Mouse (Mus musculus): ENCODE data around the gene Spaca4. TPM values are rescaled to one million over a fixed set of nuclear protein-coding genes. Genes with fewer than 3 reads are reported as not detected.

Spaca4 gene
- polyA plus RNA-seq, 1 experiment from 2014 or later = not detected

GRCm38 (mm10) chr7:45742338-45742737 is 16.7 kb upstream of the Spaca4 start:
- 32% methylated on average over 19 of the region's 19 CpGs for WGBS
- Histone ChIP-seq H3K27me3 (ENCODE audit: control insufficient read depth, insufficient read depth, low read length) (no peaks in the 10 kb centered on the region), H3K9ac (ENCODE audit: low read length) (no peak overlapping the region), H3K9me3 (ENCODE audit: control insufficient read depth, low read length) (no peaks in the 10 kb centered on the region), H3K36me3 (ENCODE audit: control insufficient read depth, insufficient read depth, low read length) (no peaks in the 10 kb centered on the region), H3K4me3 (ENCODE audit: control insufficient read depth in 1 of 2, insufficient read depth in 1 of 2, low read depth in 1 of 2, low read length in 2 of 2) (peak overlapping the region; percentile 24 to 29; a peak in 3 of 4 replicates), H3K27ac (replicated peaks in 1 of 2; ENCODE audit: control insufficient read depth in 1 of 2, insufficient read depth in 1 of 2, low read depth in 2 of 2, low read length in 2 of 2) (no peak overlapping the region), H3K4me2 (ENCODE audit: low read length) (peak overlapping the region; percentile 55), H3K4me1 (ENCODE audit: control insufficient read depth in 2 of 2, insufficient read depth in 2 of 2, low read length in 2 of 2) (peaks cover 0 to 3% of the 10 kb centered on the region in 2 experiments; a peak in 1 of 4 replicates)
- ATAC-seq (ENCODE audit: insufficient number of reproducible peaks, insufficient read depth, low FRiP score, low read depth) = no peak

- Histone ChIP-seq H3K4me1 (ENCODE audit: control insufficient read depth in 2 of 2, insufficient read depth in 2 of 2, low read length in 2 of 2) (peaks cover 0 to 3% of the 10 kb centered on the region in 2 experiments; a peak in 1 of 4 replicates), H3K27me3 (ENCODE audit: control insufficient read depth, insufficient read depth, low read length) (no peaks in the 10 kb centered on the region), H3K9ac (ENCODE audit: low read length) (peak overlapping the region; percentile 27; the same call in 1 of the 2 replicates), H3K27ac (replicated peaks in 1 of 2; ENCODE audit: control insufficient read depth in 1 of 2, insufficient read depth in 1 of 2, low read depth in 2 of 2, low read length in 2 of 2) (no peak overlapping the region), H3K4me2 (ENCODE audit: low read length) (peak overlapping the region; percentile 55), H3K36me3 (ENCODE audit: control insufficient read depth, insufficient read depth, low read length) (no peaks in the 10 kb centered on the region), H3K4me3 (ENCODE audit: control insufficient read depth in 1 of 2, insufficient read depth in 1 of 2, low read depth in 1 of 2, low read length in 2 of 2) (peak overlapping the region; percentile 24 to 29; a peak in 3 of 4 replicates), H3K9me3 (ENCODE audit: control insufficient read depth, low read length) (no peaks in the 10 kb centered on the region)
- WGBS = 39% methylated on average over 11 of the region's 11 CpGs
- ATAC-seq (ENCODE audit: insufficient number of reproducible peaks, insufficient read depth, low FRiP score, low read depth) = no peak
Measured at GRCm38 (mm10) chr7:45741777-45742176, 16.2 kb upstream of the Spaca4 start.

- Histone ChIP-seq H3K4me3 (ENCODE audit: control insufficient read depth in 1 of 2, insufficient read depth in 1 of 2, low read depth in 1 of 2, low read length in 2 of 2) (no peak overlapping the region), H3K36me3 (ENCODE audit: control insufficient read depth, insufficient read depth, low read length) (no peaks in the 10 kb centered on the region), H3K27ac (replicated peaks in 1 of 2; ENCODE audit: control insufficient read depth in 1 of 2, insufficient read depth in 1 of 2, low read depth in 2 of 2, low read length in 2 of 2) (no peak overlapping the region), H3K4me1 (ENCODE audit: control insufficient read depth in 2 of 2, insufficient read depth in 2 of 2, low read length in 2 of 2) (peaks cover 0 to 3% of the 10 kb centered on the region in 2 experiments; a peak in 1 of 4 replicates), H3K4me2 (ENCODE audit: low read length) (no peak overlapping the region; the same call in 1 of the 2 replicates), H3K27me3 (ENCODE audit: control insufficient read depth, insufficient read depth, low read length) (no peaks in the 10 kb centered on the region), H3K9me3 (ENCODE audit: control insufficient read depth, low read length) (no peaks in the 10 kb centered on the region), H3K9ac (ENCODE audit: low read length) (0 out of 2 replicates have a peak overlapping the region, but pooled peaks have one; percentile 27)
- ATAC-seq (ENCODE audit: insufficient number of reproducible peaks, insufficient read depth, low FRiP score, low read depth) = no peak
- WGBS = 73% methylated on average over 12 of the region's 12 CpGs
Measured at GRCm38 (mm10) chr7:45741308-45741707, 15.7 kb upstream of the Spaca4 start.

GRCm38 (mm10) chr7:45739820-45740219 is 14.2 kb upstream of the Spaca4 start:
- Histone ChIP-seq H3K9ac (ENCODE audit: low read length) (no peak overlapping the region), H3K36me3 (ENCODE audit: control insufficient read depth, insufficient read depth, low read length) (no peaks in the 10 kb centered on the region), H3K27ac (replicated peaks in 1 of 2; ENCODE audit: control insufficient read depth in 1 of 2, insufficient read depth in 1 of 2, low read depth in 2 of 2, low read length in 2 of 2) (no peak overlapping the region), H3K4me2 (ENCODE audit: low read length) (no peak overlapping the region), H3K9me3 (ENCODE audit: control insufficient read depth, low read length) (no peaks in the 10 kb centered on the region), H3K27me3 (ENCODE audit: control insufficient read depth, insufficient read depth, low read length) (no peaks in the 10 kb centered on the region), H3K4me3 (ENCODE audit: control insufficient read depth in 1 of 2, insufficient read depth in 1 of 2, low read depth in 1 of 2, low read length in 2 of 2) (no peak overlapping the region), H3K4me1 (ENCODE audit: control insufficient read depth in 2 of 2, insufficient read depth in 2 of 2, low read length in 2 of 2) (peaks cover 0 to 3% of the 10 kb centered on the region in 2 experiments; a peak in 1 of 4 replicates)
- WGBS = 63% methylated on average over 10 of the region's 10 CpGs
- no peak for ATAC-seq (ENCODE audit: insufficient number of reproducible peaks, insufficient read depth, low FRiP score, low read depth)

- Histone ChIP-seq H3K9me3 (ENCODE audit: control insufficient read depth, low read length) (no peaks in the 10 kb centered on the region), H3K27me3 (ENCODE audit: control insufficient read depth, insufficient read depth, low read length) (no peaks in the 10 kb centered on the region), H3K27ac (replicated peaks in 1 of 2; ENCODE audit: control insufficient read depth in 1 of 2, insufficient read depth in 1 of 2, low read depth in 2 of 2, low read length in 2 of 2) (no peak overlapping the region), H3K36me3 (ENCODE audit: control insufficient read depth, insufficient read depth, low read length) (no peaks in the 10 kb centered on the region), H3K4me1 (ENCODE audit: control insufficient read depth in 2 of 2, insufficient read depth in 2 of 2, low read length in 2 of 2) (peaks cover 0 to 3% of the 10 kb centered on the region in 2 experiments; a peak in 1 of 4 replicates), H3K4me2 (ENCODE audit: low read length) (no peak overlapping the region), H3K9ac (ENCODE audit: low read length) (no peak overlapping the region), H3K4me3 (ENCODE audit: control insufficient read depth in 1 of 2, insufficient read depth in 1 of 2, low read depth in 1 of 2, low read length in 2 of 2) (no peak overlapping the region)
- WGBS = 5% methylated on average over 9 of the region's 9 CpGs
- ATAC-seq (ENCODE audit: insufficient number of reproducible peaks, insufficient read depth, low FRiP score, low read depth) = peak; percentile 34; the same call in 1 of the 2 replicates
Measured at GRCm38 (mm10) chr7:45739162-45739763, 13.7 kb upstream of the Spaca4 start.

- Histone ChIP-seq H3K4me3 (ENCODE audit: control insufficient read depth in 1 of 2, insufficient read depth in 1 of 2, low read depth in 1 of 2, low read length in 2 of 2) (no peak overlapping the region), H3K27ac (replicated peaks in 1 of 2; ENCODE audit: control insufficient read depth in 1 of 2, insufficient read depth in 1 of 2, low read depth in 2 of 2, low read length in 2 of 2) (no peak overlapping the region), H3K4me1 (ENCODE audit: control insufficient read depth in 2 of 2, insufficient read depth in 2 of 2, low read length in 2 of 2) (peaks cover 6 to 9% of the 10 kb centered on the region in 2 experiments; a peak in 1 of 4 replicates), H3K9me3 (ENCODE audit: control insufficient read depth, low read length) (no peaks in the 10 kb centered on the region), H3K9ac (ENCODE audit: low read length) (no peak overlapping the region), H3K4me2 (ENCODE audit: low read length) (no peak overlapping the region), H3K27me3 (ENCODE audit: control insufficient read depth, insufficient read depth, low read length) (no peaks in the 10 kb centered on the region), H3K36me3 (ENCODE audit: control insufficient read depth, insufficient read depth, low read length) (no peaks in the 10 kb centered on the region; the same call in 1 of the 2 replicates)
- ATAC-seq (ENCODE audit: insufficient number of reproducible peaks, insufficient read depth, low FRiP score, low read depth) = no peak
- WGBS = 80% methylated on average over 5 of the region's 5 CpGs
Measured at GRCm38 (mm10) chr7:45733477-45733876, 7.9 kb upstream of the Spaca4 start.

GRCm38 (mm10) chr7:45730727-45731431 is 5.3 kb upstream of the Spaca4 start:
- no peak for ATAC-seq (ENCODE audit: insufficient number of reproducible peaks, insufficient read depth, low FRiP score, low read depth)
- H3K4me3 ChIP-seq (ENCODE audit: control insufficient read depth in 1 of 2, insufficient read depth in 1 of 2, low read depth in 1 of 2, low read length in 2 of 2) = no peak overlapping the region
- H3K36me3 ChIP-seq (ENCODE audit: control insufficient read depth, insufficient read depth, low read length) = peaks cover 3% of the 10 kb centered on the region
- 13% methylated on average over 16 of the region's 16 CpGs for WGBS
- no peak overlapping the region for H3K4me2 ChIP-seq (ENCODE audit: low read length)
- H3K9me3 ChIP-seq (ENCODE audit: control insufficient read depth, low read length) = no peaks in the 10 kb centered on the region
- no peak overlapping the region for H3K27ac ChIP-seq (replicated peaks in 1 of 2; ENCODE audit: control insufficient read depth in 1 of 2, insufficient read depth in 1 of 2, low read depth in 2 of 2, low read length in 2 of 2)
- H3K27me3 ChIP-seq (ENCODE audit: control insufficient read depth, insufficient read depth, low read length) = no peaks in the 10 kb centered on the region
- H3K4me1 ChIP-seq (ENCODE audit: control insufficient read depth in 2 of 2, insufficient read depth in 2 of 2, low read length in 2 of 2) = peaks cover 6 to 9% of the 10 kb centered on the region in 2 experiments; a peak in 1 of 4 replicates
- no peak overlapping the region for H3K9ac ChIP-seq (ENCODE audit: low read length)
